Mouse (Mus musculus): ENCODE measurements around the gene Nt5c2. TPM values are rescaled to one million over a fixed set of nuclear protein-coding genes. Genes with fewer than 3 reads are reported as not detected.
A peak's percentile ranks its signal among the peaks of the same experiment; 100 is the strongest.

Nt5c2 gene
- polyA plus RNA-seq, 1 experiment: 0.55 TPM

GRCm38 (mm10) chr19:46920571-46920970 is 94.4 kb downstream of the Nt5c2 start:
- H3K27me3 ChIP-seq (ENCODE audit: control insufficient read depth): no peaks in the 10 kb centered on the region
- H3K9me3 ChIP-seq (ENCODE audit: control insufficient read depth, low read length): no peaks in the 10 kb centered on the region
- TF ChIP-seq TAL1 (IDR thresholded peaks at IDR 0.05; ENCODE audit: low read length) (no peak), GATA1 (IDR thresholded peaks at IDR 0.05; ENCODE audit: low read length) (no peak)
- peaks cover 11% of the 10 kb centered on the region for H3K4me1 ChIP-seq (ENCODE audit: control insufficient read depth)
- H3K36me3 ChIP-seq (ENCODE audit: control insufficient read depth): peaks cover 57% of the 10 kb centered on the region
- H3K4me3 ChIP-seq (replicated peaks): no peak overlapping the region

GRCm38 (mm10) chr19:46915406-46916080 is 99.4 kb downstream of the Nt5c2 start:
- Histone ChIP-seq H3K9me3 (ENCODE audit: control insufficient read depth, low read length) (no peaks in the 10 kb centered on the region), H3K36me3 (ENCODE audit: control insufficient read depth) (peaks cover 40% of the 10 kb centered on the region), H3K27me3 (ENCODE audit: control insufficient read depth) (no peaks in the 10 kb centered on the region), H3K4me3 (replicated peaks) (no peak overlapping the region), H3K4me1 (ENCODE audit: control insufficient read depth) (peaks cover 38% of the 10 kb centered on the region)
- no peak for TF ChIP-seq GATA1 (IDR thresholded peaks at IDR 0.05; ENCODE audit: low read length)
- no peak for TF ChIP-seq TAL1 (IDR thresholded peaks at IDR 0.05; ENCODE audit: low read length)

- Histone ChIP-seq H3K4me3 (replicated peaks) (no peak overlapping the region), H3K4me1 (ENCODE audit: control insufficient read depth) (peaks cover 54% of the 10 kb centered on the region), H3K9me3 (ENCODE audit: control insufficient read depth, low read length) (no peaks in the 10 kb centered on the region), H3K36me3 (ENCODE audit: control insufficient read depth) (peaks cover 40% of the 10 kb centered on the region), H3K27me3 (ENCODE audit: control insufficient read depth) (no peaks in the 10 kb centered on the region)
- TF ChIP-seq TAL1 (IDR thresholded peaks at IDR 0.05; ENCODE audit: low read length) (no peak), GATA1 (IDR thresholded peaks at IDR 0.05; ENCODE audit: low read length) (no peak)
Observed at GRCm38 (mm10) chr19:46913626-46914025, 101.3 kb downstream of the Nt5c2 start.

GRCm38 (mm10) chr19:46911492-46911891 is 103.5 kb downstream of the Nt5c2 start:
- no peaks in the 10 kb centered on the region for H3K27me3 ChIP-seq (ENCODE audit: control insufficient read depth)
- H3K4me3 ChIP-seq (replicated peaks): no peak overlapping the region
- no peak for TF ChIP-seq TAL1 (IDR thresholded peaks at IDR 0.05; ENCODE audit: low read length)
- TF ChIP-seq GATA1 (IDR thresholded peaks at IDR 0.05; ENCODE audit: low read length): no peak
- peaks cover 67% of the 10 kb centered on the region for H3K4me1 ChIP-seq (ENCODE audit: control insufficient read depth)
- H3K9me3 ChIP-seq (ENCODE audit: control insufficient read depth, low read length): no peaks in the 10 kb centered on the region
- peaks cover 41% of the 10 kb centered on the region for H3K36me3 ChIP-seq (ENCODE audit: control insufficient read depth)

- H3K9me3 ChIP-seq (ENCODE audit: control insufficient read depth, low read length): no peaks in the 10 kb centered on the region
- no peak for TF ChIP-seq GATA1 (IDR thresholded peaks at IDR 0.05; ENCODE audit: low read length)
- TF ChIP-seq TAL1 (IDR thresholded peaks at IDR 0.05; ENCODE audit: low read length): no peak
- H3K27me3 ChIP-seq (ENCODE audit: control insufficient read depth): no peaks in the 10 kb centered on the region
- no peak overlapping the region for H3K4me3 ChIP-seq (replicated peaks)
- H3K36me3 ChIP-seq (ENCODE audit: control insufficient read depth): peaks cover 42% of the 10 kb centered on the region
- peaks cover 84% of the 10 kb centered on the region for H3K4me1 ChIP-seq (ENCODE audit: control insufficient read depth)
Observed at GRCm38 (mm10) chr19:46908977-46909376, 106.0 kb downstream of the Nt5c2 start.

GRCm38 (mm10) chr19:46908207-46908606 is 106.7 kb downstream of the Nt5c2 start:
- no peak overlapping the region for H3K4me3 ChIP-seq (replicated peaks)
- H3K4me1 ChIP-seq (ENCODE audit: control insufficient read depth): peaks cover 89% of the 10 kb centered on the region
- no peaks in the 10 kb centered on the region for H3K27me3 ChIP-seq (ENCODE audit: control insufficient read depth)
- H3K36me3 ChIP-seq (ENCODE audit: control insufficient read depth): peaks cover 43% of the 10 kb centered on the region
- H3K9me3 ChIP-seq (ENCODE audit: control insufficient read depth, low read length): no peaks in the 10 kb centered on the region
- TF ChIP-seq TAL1 (IDR thresholded peaks at IDR 0.05; ENCODE audit: low read length) (no peak), GATA1 (IDR thresholded peaks at IDR 0.05; ENCODE audit: low read length) (no peak)

- H3K4me3 ChIP-seq (replicated peaks): peak overlapping the region; percentile 39
- H3K36me3 ChIP-seq (ENCODE audit: control insufficient read depth): peaks cover 48% of the 10 kb centered on the region
- H3K27me3 ChIP-seq (ENCODE audit: control insufficient read depth): no peaks in the 10 kb centered on the region
- TF ChIP-seq TAL1 (IDR thresholded peaks at IDR 0.05; ENCODE audit: low read length): no peak
- TF ChIP-seq GATA1 (IDR thresholded peaks at IDR 0.05; ENCODE audit: low read length): no peak
- H3K4me1 ChIP-seq (ENCODE audit: control insufficient read depth): peaks cover 87% of the 10 kb centered on the region
- H3K9me3 ChIP-seq (ENCODE audit: control insufficient read depth, low read length): no peaks in the 10 kb centered on the region
Observed at GRCm38 (mm10) chr19:46905971-46906370, 109.0 kb downstream of the Nt5c2 start.

- peak; percentile 93 for TF ChIP-seq TAL1 (IDR thresholded peaks at IDR 0.05; ENCODE audit: low read length)
- peak; percentile 80 for TF ChIP-seq GATA1 (IDR thresholded peaks at IDR 0.05; ENCODE audit: low read length)
- H3K4me1 ChIP-seq (ENCODE audit: control insufficient read depth): peaks cover 87% of the 10 kb centered on the region
- no peaks in the 10 kb centered on the region for H3K9me3 ChIP-seq (ENCODE audit: control insufficient read depth, low read length)
- peak overlapping the region; percentile 39 for H3K4me3 ChIP-seq (replicated peaks)
- peaks cover 52% of the 10 kb centered on the region for H3K36me3 ChIP-seq (ENCODE audit: control insufficient read depth)
- H3K27me3 ChIP-seq (ENCODE audit: control insufficient read depth): no peaks in the 10 kb centered on the region
Observed at GRCm38 (mm10) chr19:46905383-46905782, 109.6 kb downstream of the Nt5c2 start.

GRCm38 (mm10) chr19:46904907-46905306 is 110.0 kb downstream of the Nt5c2 start:
- Histone ChIP-seq H3K36me3 (ENCODE audit: control insufficient read depth) (peaks cover 54% of the 10 kb centered on the region), H3K9me3 (ENCODE audit: control insufficient read depth, low read length) (no peaks in the 10 kb centered on the region), H3K4me1 (ENCODE audit: control insufficient read depth) (peaks cover 87% of the 10 kb centered on the region), H3K27me3 (ENCODE audit: control insufficient read depth) (no peaks in the 10 kb centered on the region), H3K4me3 (replicated peaks) (peak overlapping the region; percentile 39)
- TF ChIP-seq GATA1 (IDR thresholded peaks at IDR 0.05; ENCODE audit: low read length) (no peak), TAL1 (IDR thresholded peaks at IDR 0.05; ENCODE audit: low read length) (no peak)
